Mouse (Mus musculus) lung, postnatal 14 days (tissue): ENCODE data around the gene Vps54.
"Not testable (repeated sequence)": the region's sequence is repeated elsewhere in the genome, so short reads cannot be mapped to it uniquely, and the experiment has no call there.

Source experiments
- DNase-seq: peaks from one replicate; pipeline ENCODE4 v3.0.0; 2021

Gene Vps54

DNA sequence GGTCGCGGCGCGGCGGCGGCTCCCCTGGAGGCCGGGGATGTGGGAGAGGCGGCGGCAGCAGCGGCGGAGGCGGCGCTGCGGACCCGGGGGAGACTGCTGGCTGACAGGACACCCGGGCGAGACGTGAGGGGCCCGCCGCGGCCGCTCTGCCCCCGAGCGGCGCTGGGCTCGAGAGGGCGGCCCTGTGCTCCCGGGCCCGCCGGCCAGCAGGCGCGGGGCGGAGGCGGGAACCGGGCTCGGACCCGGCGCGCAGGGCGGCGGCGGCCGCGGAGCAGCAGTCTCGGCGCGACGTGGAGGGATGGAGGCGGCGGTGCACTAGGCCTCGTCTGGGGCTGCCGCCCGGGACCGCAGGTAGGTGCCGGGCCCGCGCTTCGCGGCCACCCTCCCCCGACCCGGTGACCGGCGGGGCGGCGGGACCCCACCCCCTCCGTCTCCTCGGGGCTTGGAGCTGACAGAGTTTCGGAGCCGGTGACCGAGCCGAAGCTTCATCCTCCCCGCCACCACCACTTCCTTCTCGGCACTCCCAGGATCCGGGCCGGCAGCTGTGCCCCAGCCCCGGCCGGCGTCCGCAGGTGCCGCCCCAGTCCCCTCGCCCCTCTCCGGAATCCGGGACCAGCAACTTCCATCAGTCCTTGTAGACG, at the start of gene Vps54:
Gene Vps54 (plus strand): TSS at position 261 of the 641 bp plus-strand sequence.
- DNase-seq = peak; percentile 63

DNA sequence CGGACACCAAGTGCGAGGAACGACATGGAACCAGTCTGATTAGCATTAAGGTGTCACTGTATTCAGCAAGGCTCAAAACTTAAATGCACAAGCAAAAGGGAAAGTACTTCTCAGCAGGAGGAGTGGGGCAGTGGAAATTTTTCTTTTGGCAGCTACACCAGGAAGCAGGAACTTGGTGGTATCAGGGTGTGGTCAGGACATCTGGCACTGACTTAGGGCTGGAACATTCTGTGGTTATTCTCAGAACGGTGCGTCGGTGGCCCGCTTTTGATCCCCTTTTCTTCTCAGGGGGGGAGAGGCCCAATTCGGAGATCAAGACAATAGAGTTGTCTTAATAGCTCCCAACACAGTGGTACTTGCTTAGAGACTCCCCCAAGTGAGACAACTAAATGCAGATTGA, 47.3 kb upstream of the Vps54 start:
- DNase-seq = not testable (repeated sequence)

DNA sequence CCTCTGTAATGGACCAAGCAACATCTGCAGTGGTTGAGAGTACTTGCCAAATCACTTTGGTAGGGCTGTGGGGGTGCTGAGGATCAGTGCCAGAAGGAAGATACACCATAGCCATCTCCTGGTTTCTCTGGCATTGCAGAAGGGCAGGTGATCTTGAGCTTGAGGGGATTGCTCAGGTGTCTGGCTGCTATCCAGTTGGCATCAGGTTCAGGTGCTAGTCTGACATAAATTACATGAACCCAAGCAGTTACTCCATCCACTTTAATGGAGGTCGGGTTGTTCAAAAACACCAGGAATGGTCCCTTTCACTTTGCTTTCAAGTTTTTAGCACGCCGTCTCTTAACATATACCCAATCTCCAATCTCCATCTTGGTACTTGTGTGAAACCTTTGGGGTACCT, 44.2 kb upstream of the Vps54 start:
- no peak for DNase-seq

DNA sequence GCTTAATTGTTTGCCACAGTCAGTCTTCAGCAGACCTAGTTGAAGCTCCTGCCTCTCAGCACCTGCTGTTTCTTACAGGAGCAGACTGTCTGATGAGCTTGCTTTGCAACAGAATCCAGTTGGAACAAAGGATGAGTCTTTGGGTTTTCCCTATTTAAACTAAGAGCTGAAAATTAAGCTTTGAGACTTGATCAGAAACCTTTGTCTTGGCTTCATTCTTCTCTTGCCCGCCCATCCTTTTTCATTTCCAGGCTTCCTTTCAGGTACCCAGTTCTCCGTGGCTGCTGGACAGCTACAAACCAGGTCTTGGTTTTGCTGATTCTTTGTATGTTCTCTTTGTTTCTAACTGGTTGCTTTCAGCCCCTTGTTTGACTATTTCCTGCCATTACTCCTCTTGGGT, 30.0 kb upstream of the Vps54 start:
- DNase-seq = no peak

GRCm38 (mm10) chr11:21209701-21210100, 29.4 kb upstream of the Vps54 start:
- not testable (repeated sequence) for DNase-seq

- DNase-seq = no peak
These were observed 21.7 kb upstream of the Vps54 start for GRCm38 (mm10) chr11:21217419-21217818.

DNA sequence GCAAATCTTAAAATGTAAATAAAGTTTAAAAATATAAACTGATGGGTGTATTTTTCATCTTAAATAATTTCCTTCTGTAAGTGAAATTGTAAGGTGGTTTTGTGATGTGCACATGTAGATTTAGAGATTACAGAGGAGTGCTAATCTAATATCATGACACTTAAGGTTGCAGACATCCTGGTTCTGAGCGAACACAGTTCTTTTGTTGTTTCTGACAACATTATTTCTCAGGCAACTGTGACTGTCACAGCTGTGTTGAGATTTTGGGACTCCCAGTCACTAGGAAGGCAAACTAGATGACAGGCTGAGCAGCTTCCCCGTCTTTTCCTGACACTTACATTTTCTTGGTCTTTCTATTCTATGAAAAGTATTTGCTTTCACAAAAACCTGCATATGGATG, 19.8 kb upstream of the Vps54 start:
- no peak for DNase-seq

DNA sequence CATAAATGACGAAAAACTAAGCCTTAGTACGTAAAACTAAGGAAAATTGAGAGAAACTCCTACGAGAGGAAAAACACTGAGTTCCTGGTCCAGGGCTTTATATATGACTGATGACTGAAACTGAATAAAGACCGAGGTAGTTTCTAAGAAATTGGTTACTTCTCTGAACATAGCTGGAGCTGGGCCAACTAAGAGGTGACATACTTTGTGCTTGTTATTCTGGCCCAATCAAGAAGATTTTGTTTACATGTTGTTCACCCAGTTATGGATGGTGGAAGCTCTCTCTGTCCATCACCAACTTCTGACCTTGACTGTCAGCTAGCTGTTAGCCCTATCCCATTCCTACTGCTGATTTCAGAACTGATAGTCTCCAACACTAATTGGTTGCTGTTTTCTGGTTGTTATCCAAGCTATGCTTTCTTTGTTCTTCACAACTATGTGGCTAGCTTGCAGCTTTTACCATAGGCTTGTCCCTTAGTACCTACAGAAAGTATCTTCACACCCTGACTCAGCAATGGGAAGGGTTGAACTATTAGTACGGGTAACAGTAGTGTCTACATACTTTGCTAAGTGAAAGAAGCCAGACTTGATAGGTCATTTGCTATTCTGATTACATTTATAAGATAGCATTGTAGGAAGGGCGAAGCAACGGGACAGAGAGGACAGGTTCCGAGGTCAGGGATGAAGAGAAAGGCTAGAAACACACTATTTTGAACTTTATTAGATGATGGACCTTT, 19.1 kb upstream of the Vps54 start:
- DNase-seq = no peak

DNA sequence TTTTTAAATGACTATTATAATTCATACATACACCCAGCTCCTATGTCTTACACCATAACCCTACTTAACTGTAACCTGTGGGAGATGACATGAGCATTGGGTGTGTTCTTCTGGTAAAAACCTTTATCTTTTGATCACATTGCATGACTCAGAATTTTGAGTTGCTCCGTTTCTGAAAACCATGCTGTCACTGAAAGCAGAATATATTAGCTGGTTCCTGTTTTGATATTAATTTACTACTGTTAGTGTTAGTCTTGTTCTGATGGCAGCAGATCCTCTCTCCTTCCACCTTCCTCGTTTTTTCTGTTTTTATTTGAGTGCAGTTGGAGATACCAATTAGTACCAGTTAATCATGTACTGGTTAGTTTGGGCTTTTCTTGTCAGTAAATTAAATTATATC, 18.3 kb upstream of the Vps54 start:
- no peak for DNase-seq

DNA sequence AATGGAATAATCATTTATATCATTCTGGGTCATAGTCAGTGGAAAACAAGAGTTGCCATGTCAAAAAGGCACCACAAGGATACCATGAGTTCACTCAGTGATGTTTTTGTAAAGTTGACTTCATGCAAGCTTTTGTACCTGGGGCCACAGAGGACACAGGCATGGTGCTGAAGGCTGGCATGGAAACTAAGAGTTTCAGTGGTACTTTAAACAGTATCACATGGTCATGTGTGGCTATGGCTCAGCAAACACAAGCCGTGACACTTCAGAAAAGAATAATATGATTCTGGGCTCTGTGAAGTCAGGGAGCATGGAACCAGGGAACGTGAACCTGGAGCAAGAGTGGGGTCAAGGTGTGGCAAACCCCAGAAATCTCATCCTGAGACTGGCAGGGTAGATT, 17.7 kb upstream of the Vps54 start:
- DNase-seq = no peak

- no peak for DNase-seq
These were observed 16.4 kb upstream of the Vps54 start for GRCm38 (mm10) chr11:21222606-21223207.

GRCm38 (mm10) chr11:21223539-21223938, 15.5 kb upstream of the Vps54 start:
- no peak for DNase-seq

DNA sequence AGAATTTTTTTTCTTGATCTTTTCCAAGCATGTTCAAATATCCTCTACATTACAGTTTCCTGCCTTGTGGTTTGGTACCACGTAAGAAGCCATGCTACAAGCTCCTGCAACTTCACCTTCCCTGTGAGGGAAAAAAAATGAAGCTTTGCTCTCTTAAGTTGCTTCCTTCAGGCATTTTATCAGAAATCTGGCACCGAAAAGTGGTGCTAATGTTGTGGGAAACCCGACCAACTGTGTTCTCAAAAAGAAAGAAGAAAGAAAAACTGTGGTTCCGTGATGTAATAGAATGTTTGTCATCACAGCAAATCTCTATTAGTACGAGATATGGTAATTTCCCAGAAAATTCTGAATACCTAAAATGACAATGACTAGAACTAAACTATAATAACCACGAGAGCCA, 15.0 kb upstream of the Vps54 start:
- no peak for DNase-seq

- no peak for DNase-seq
These were observed 14.6 kb upstream of the Vps54 start for GRCm38 (mm10) chr11:21224446-21224845.

DNA sequence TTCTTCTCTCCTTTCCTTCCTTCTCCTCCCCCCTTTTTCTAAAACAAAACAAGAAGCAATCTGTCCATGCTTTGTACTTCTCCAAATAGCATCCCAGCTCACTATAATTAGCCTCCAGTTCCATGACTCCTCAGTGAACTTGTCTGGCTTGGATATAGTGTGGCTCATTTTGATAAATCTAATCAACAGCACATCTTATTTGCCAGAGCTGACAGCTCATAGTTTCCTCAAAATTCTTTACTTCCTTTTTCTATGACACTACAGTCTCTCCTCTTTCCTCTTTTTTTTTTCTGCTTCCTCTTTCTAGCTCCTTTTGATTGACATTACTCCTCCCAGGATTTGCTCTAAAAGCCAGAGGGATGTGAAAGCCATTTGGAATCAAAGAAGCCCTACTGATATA, 14.1 kb upstream of the Vps54 start:
- no peak for DNase-seq

DNA sequence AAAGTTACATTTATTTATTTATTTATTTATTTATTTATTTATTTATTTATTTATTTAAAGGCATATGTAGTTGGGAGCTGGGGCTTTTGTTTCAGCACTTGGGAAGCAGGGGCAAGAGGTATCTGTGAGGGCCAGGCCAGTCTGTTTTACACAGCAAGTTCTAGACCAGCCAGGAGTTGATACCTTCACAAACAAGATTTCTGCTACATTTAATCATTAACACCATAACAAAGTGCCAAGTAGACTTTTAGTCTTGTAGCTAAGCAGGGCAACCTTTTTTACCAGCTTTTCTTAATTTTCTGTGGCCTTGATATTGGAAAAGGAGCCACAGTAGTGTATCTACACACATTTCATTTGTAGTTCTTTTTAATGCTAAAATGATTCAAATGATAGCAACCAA, 3.7 kb upstream of the Vps54 start:
- DNase-seq = no peak

DNA sequence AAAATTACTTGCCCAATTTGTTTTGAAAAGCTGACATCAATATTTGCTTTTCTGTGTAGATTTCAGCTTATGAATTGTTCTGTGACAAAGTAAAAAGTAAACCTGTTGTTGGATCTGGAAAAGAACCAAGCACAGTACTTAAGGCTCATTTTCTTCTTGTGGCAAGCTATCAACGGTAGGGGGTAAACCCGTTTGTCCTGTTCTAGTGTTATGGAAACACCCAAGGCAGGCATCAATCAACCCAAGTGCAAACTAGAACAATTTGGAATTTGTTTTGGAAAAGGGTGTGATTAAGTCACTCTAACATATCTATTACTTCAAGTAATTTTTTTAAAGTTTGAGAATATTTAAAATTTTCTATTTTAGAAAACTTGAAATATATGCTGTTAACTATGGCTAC, 3.3 kb upstream of the Vps54 start:
- no peak for DNase-seq

DNA sequence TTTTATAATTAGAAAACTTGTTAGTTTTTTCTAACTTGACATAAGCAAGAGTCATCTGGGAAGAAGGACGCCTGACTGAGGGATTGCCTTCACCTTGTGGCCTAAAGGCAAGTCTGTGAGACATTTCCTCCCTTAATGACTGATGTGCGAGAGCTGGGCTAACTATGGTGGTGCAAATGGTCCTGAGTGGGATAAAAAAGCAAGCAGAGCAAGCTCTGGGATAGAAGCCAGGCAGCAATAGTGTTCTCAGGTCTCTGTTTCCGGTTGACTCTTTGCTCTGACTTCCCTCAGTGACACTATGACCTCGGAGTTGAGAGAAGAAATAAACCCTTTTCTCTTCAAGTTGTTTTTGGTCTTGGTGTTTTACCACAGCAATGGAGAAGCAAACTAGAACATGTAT, 2.1 kb upstream of the Vps54 start:
- no peak for DNase-seq

DNA sequence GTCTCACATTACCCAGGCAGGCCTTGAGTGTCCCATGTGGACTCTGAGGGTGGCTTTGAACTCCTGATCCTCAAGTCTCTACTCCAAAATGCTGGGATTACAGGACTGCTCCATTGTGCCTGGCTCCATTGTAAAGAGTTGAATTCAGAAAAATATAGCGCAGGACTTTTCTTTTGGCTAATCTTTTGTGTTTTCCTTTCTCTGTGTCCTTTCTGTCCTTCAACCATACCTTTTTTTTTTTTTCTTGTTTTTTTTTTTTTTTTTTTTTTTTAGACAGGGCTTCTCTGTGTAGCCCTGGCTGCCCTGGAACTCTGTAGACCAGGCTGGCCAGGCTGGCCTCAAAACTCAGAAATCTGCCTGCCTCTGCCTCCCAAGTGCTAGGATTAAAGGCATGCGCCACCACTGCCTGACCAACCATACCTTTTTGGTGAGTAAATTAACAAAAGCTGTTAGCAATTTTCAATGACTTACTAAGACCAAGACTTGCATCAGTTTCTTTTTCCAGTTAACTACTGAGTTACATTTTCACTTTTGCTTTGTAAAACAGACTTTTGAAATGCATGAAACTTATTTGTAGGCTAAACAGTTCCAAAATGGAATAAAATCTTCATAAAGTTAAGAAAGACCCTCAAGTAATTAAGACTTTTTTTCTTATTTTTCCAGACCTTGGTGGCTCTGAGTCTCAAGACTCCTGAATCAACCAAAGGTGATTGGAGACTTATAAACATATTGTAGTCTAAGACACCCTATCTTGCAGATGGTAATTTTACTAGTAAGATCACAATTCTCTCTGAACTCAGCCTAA, 1.4 kb upstream of the Vps54 start:
- DNase-seq = no peak

- peak; percentile 41 for DNase-seq
These were observed 631 bp upstream of the Vps54 start for GRCm38 (mm10) chr11:21238279-21239020.

DNA sequence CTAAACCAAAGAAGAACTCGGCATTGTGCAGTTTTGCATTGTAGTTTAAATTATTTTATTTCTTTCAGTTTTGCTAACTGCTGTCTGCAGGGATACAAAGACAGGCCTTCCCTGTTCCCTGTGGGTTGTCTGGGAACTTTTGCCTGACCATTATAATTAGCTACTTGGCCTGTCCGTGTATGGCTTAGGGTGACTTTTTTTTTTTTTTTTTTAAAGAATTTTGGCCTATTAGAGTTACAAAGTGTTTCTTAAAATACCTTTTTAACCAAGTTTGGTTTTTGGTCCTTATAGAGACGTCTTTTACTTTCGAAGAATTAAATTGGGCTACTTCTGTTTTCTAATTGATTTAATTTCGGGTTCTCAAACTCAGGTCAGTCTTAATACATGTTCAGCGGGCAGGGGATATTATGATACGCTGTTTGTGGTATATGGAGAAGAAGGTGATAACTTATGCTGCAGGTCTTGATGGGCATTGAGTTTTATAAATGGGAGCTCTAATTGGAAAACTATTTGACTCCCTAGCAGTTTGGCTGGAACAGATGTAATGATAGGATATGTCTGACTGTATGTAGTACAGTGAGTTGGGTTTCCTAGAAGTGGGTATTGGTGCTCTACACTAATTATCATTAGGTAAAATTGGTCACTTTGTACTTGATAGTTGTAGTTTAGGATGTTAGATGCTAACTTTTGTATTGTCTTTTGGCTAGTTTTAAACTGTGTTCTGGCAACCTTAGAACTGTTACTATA, 855 bp downstream of the Vps54 start:
- DNase-seq = no peak

- DNase-seq = no peak
These were observed 2.3 kb downstream of the Vps54 start for GRCm38 (mm10) chr11:21241351-21241750.
